Mouse (Mus musculus) fibroblast of lung, adult 2 months (primary cell): ENCODE results near the gene Pdia2.
"Not testable (repeated sequence)": the region's sequence is repeated elsewhere in the genome, so short reads cannot be mapped to it uniquely, and the experiment has no call there.

Source experiments
- DNase-seq: peaks from one replicate; pipeline ENCODE4 v3.0.0-alpha.2; 2011; ENCODE audit warnings: low read depth

The Pdia2 gene

DNA sequence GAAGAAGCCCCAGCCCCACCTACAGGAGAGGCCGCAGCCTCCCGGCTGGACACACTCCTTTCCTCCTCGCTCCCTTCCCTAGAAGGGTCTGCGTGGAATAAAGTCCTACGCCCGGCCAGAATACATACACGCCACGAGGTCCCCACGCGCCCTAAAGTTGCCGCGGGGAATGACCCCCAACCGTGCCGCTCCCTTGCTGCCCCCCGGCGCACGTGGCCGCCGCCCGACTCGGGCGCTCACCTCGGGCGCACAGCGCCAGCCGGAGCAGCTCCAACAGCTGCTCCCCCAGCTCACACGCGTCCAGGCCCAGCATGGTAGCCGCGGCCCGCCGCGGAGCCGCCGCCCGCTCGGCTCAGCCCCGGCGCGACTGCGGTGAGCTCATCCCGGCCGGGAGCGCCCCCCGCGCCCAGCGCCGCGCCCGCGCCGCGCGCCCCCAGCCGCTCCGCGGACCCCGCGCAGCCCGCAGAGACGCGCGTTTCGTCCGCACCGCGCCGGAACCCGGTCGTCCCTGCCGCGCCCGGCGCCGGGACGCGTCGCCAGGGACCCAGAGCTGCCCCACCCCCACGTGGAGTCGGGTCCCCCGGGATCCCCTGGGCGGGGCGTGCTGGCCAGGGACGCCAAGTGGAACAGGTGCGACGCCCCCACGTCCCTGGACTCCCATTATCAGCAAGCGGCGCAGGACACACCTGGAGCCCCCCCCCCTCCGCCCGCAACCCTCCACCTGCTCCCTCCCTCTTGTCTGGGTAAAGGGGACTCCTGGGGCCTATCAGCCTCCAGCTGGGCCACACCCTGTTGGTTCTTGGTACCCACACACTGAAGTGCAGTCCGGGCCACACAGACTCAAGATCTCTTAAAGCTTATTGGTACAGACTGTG lies 2.2 kb upstream of the Pdia2 start:
- DNase-seq: no peak

DNA sequence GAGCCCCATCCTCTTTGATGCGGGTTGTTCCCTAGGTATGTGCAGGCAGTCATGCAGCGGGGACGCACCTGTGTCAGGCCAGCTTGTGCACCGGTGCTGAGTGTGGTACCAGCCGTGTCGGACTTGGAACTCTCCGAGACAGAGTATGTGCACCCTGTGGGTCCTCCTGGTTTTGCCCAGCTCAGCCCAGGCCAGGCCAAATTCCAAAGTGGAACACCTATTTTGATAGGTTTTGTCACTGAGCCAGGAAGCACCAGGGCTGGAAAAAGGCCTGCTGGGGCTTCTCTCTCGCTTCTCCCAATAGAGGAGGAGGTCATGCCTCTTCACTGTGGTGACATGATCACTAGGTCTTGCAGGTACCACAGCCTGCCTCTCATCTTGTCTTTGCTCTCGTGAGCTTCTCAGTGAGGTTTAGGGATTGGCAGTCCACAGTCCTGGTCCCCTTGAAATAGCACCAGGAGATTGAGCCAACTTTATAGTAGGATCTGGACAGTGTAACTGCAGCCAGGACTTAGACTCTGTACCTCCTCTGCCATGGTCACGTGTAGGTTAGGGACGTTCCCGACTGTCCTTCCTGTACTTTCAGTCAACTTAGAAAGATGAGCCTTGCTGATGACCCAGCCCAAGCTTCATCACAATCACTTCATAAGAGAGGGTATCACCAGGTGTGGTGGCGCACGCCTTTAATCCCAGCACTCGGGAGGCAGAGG lies 6.3 kb downstream of the Pdia2 start:
- no peak for DNase-seq

DNA sequence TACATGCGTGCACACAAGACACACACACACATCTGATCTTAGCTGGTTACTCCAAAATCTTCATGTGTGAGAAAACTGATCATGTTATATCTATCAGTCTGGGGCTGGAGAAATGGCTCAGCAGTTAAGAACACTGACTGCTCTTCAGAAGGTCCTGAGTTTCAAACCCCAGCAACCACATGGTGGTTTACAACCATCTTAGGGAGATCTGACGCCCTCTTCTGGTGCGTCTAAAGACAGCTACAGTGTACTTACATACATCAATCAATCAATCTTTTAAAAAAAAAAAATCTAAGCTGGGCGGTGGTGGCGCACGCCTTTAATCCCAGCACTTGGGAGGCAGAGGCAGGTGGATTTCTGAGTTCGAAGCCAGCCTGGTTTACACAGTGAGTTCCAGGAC lies 7.4 kb downstream of the Pdia2 start:
- not testable (repeated sequence) for DNase-seq

DNA sequence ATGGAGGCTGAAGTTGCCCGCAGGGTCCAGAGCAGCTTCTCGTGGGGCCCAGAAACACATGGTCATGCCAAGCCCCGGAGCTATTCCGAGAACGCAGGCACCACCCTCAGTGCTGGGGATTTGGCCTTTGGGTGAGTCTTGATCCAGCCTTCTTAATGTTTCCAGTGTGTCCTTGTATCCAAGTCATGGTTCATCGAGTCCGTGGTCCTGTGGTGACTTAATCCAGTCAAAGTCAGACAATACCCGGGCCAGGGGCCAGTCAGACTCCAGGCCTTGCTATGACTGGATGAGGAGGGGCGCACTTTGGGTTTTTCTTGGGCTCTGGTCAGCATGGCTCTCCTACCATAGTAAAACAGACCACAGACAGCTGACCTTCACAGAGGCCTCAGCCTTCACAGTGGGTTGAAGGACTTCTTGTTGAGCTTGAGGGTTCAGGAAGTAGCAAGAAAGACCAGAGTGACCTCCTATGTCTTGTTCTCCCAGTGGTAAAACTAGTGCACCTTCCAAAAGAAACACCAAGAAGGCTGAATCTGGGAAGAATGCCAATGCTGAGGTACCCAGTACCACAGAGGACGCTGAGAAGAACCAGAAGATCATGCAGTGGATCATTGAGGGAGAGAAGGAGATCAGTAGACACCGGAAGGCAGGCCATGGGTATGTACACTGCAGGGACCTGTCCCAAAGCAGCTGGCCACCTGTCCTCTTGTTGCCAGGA lies 10.6 kb downstream of the Pdia2 start:
- DNase-seq: no peak

DNA sequence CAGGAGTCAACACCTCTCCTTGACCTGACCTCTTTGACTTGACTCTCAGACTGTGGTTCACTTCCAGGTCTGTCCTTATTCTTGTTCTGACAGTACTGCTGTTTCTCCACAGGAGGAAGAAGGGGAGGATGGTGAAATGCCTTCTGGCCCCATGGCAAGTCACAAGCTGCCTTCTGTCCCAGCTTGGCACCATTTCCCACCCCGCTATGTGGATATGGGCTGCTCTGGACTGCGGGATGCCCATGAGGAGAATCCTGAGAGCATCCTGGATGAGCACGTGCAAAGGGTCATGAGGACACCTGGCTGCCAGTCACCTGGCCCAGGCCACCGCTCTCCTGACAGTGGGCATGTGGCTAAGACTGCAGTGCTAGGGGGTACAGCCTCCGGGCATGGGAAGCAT lies 11.3 kb downstream of the Pdia2 start:
- DNase-seq: no peak

DNA sequence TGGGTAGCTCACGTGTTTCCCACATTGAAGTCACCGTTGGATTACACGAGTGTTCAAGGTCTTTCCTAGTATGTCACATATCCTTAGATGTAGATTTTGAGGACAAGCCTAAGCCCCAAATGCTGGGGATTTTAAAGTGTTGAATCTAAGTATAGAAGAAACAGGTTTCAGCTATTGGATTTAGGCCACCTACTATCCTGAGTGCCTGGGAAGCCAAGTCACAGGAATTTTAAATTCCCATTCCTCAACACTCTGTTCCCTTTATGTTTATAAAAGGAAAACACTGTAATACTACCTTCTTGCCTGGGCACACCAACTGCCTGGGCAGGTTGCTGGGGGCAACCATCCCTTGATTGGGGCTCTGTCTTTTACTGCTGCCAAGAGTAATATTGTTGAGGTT lies 17.7 kb downstream of the Pdia2 start:
- no peak for DNase-seq

DNA sequence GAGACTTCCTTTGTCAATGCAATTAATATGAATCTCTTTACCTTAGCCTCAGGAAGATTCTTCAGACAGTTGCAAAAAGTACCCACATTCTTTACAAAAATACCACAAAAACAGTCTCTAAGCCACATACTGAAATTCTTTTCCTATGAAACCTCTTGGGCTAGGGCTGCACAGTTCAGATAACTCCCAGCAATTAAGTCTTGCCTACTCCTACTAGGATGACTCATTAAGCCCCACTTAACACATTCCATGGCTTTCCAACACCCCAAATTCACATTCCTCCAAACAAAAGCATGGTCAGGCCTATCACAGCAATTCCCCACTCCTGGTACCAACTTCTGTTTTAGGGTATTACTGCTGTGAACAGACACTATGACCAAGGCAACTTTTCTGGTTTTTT lies 20.3 kb downstream of the Pdia2 start:
- DNase-seq: no peak

DNA sequence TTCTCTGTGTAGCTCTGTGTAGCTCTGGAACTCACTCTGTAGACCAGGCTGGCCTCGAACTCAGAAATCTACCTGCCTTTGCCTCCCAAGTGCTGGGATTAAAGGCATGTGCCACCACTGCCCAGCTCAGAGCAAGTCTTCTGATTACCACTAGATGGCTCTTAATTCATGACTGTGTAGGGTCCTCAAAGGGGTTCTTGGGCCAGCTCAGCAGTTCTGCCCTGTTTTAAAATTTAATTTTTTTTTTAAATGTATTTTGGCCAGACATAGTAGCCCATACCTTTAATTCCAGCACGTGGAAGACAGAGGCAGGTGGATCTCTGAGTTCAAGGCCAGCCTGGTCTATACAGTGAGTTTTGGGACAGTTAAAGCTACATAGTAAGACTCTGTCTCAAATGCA lies 23.6 kb downstream of the Pdia2 start:
- DNase-seq: not testable (repeated sequence)

DNA sequence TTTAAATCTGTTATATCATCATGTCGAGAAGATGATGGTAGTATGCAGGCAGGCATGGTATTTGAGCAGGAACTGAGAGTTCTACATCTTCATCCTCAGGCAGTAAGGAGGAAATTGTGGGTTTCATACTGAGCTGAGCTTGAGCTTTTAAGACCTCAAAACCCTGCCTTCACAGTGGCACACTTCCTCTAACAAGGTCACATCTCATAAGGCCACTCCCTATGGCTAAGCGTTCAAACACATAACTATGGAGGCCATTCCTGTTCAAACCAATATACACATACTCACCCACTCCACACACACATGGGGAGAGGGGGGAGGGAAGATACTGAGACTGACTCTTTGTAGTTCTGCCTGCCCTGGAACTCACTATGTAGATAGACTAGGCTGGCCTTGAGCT lies 30.8 kb downstream of the Pdia2 start:
- DNase-seq: no peak

DNA sequence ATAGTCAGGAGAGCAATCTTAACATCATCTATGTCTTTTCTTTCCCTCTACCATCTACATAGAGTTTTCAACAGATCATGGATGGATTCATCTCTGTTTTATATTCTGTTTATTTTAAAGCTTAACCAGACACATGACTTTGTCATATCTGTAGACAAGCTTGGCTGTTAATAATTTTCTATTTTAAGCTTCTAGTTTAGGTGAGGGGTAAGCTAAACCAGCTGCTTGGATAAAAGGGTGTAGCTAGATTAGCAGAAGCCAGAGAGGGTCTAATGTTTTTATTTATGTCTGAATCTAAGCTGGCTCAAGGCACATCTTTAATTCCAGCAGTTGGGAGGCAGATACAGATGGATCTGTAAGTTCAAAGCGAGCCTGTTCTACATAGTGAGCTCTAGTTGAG lies 36.2 kb downstream of the Pdia2 start:
- no peak for DNase-seq

DNA sequence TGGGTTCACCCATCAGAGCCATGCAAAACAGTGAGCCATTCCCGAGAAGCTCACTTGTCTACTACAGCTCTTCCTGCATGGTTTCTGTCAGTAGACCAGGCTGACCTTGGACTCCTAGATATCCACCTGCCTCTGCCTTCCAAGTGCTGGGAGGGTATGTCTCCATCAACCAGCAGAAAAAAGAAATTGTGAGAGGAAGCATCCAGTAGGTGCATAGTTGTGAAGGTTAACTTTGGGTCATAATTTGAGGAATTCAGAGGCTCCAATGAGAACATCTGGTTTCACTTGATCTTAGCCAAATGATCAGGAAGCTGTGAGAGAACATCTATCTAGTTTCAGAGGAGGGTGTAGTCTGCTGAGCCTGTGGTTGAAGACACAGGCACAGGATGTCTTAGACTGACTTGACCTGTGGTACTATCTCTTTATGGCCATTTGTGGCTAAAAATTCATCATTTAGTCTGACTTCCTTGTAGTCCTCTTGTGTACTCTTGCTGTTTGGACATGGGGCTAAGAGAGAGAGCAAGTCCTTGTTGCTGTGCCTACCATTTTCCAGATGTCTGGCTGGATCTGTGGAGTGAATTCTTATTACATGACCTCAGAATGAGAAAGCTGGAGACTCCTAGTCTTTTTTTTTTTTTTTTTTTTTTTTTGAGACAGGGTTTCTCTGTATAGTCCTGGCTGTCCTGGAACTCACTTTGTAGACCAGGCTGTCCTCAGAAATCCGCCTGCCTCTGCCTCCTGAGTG lies 46.8 kb downstream of the Pdia2 start:
- DNase-seq: no peak

DNA sequence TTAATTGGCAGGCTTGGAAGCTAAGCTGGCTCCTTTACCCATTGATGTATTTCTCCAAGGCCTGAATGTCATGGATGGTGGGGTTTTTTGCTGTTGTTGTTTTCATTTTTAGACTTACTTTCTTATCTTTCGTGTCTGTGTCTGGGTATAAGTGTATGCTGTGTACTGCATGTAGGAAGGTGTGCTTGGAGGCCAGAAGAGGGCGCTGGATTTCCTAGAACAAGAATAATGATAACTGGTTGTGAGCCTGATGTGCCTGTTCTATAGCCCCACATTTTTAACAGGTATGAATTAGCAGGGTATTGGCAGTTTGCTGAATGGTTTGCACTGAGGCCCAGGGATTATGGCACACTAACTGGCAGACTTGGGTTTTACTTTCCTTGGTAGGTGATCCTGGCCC lies 49.8 kb downstream of the Pdia2 start:
- no peak for DNase-seq
